In genomic region chr12:69733923-69734322, GRCm38 (mm10) we compare ENCODE assay signal across 13 mouse cellular contexts. TPM values are rescaled to one million over a fixed set of nuclear protein-coding genes. Genes with fewer than 3 reads are reported as not detected.
A peak's percentile ranks its signal among the peaks of the same experiment; 100 is the strongest.
DNase-seq lines count a peak whose midpoint lies in the region; ATAC-seq and TF ChIP-seq lines count a peak whose summit lies in the region.
"Had no signal": no experiment of that assay in that cellular context is flagged by ENCODE, and none has a peak within 500 bp of the region (broad histone marks: within the 10 kb centered on the region; RNA-seq: fewer than 3 reads in every experiment).

No protein-coding gene starts in this region.

- WGBS in heart, embryonic 14.5 days, result 66% methylated on average over 3 of the region's 3 CpGs
- WGBS in liver, embryonic 11.5 days, result 61% methylated on average over 3 of the region's 3 CpGs
- 88% methylated on average over 3 of the region's 3 CpGs for WGBS in hindbrain, embryonic 11.5 days

- H3K9me3 ChIP-seq in heart, embryonic 14.5 days (ENCODE audit: control insufficient read depth, low read length), result no peaks in the 10 kb centered on the region
- no peaks in the 10 kb centered on the region for H3K9me3 ChIP-seq in CH12.LX (replicated peaks; ENCODE audit: low read length)
- no peaks in the 10 kb centered on the region for H3K9me3 ChIP-seq in liver, embryonic 11.5 days (ENCODE audit: control insufficient read depth, low read length)
- no peaks in the 10 kb centered on the region for H3K9me3 ChIP-seq in hindbrain, embryonic 11.5 days (ENCODE audit: control insufficient read depth, low read length)
- H3K9me3 ChIP-seq: heart, embryonic 15.5 days; midbrain, embryonic 15.5 days; neural tube, embryonic 12.5 days had no signal

- H3K36me3 ChIP-seq in heart, embryonic 14.5 days (ENCODE audit: control insufficient read depth, insufficient read depth, low read length), result no peaks in the 10 kb centered on the region
- peaks cover 0 to 6% of the 10 kb centered on the region in 2 experiments for H3K36me3 ChIP-seq in CH12.LX (replicated peaks in 1 of 2; ENCODE audit: control insufficient read depth in 1 of 2, insufficient read depth in 1 of 2, low read length in 1 of 2)
- H3K36me3 ChIP-seq in liver, embryonic 11.5 days (ENCODE audit: control insufficient read depth, insufficient read depth, low read length), result no peaks in the 10 kb centered on the region
- no peaks in the 10 kb centered on the region for H3K36me3 ChIP-seq in hindbrain, embryonic 11.5 days (ENCODE audit: control insufficient read depth, insufficient read depth, low read length)
- H3K36me3 ChIP-seq: heart, embryonic 15.5 days; midbrain, embryonic 15.5 days; neural tube, embryonic 12.5 days had no signal

- no peak for TF ChIP-seq POLR2A in CH12.LX (IDR thresholded peaks at IDR 0.05; ENCODE audit: low read depth, low read length)

- ATAC-seq in heart, embryonic 14.5 days (ENCODE audit: insufficient number of reproducible peaks, insufficient read depth, low FRiP score, low read depth), result no peak
- no peak; the same call in 1 of the 2 replicates for ATAC-seq in liver, embryonic 11.5 days (replicated peaks; ENCODE audit: low FRiP score)
- ATAC-seq in hindbrain, embryonic 11.5 days (ENCODE audit: low FRiP score), result no peak

- in situ Hi-C loops in CH12.LX (cut with MboI; ENCODE audit: low pct_ligation_motif_present, low pct_unique_long_range_greater_than_20kb, low sequenced_read_pairs), result no loop called here

- no peak overlapping the region for H3K27ac ChIP-seq in heart, embryonic 14.5 days (replicated peaks in 1 of 2; ENCODE audit: control insufficient read depth in 1 of 2, insufficient read depth in 1 of 2, low read depth in 2 of 2, low read length in 2 of 2)
- H3K27ac ChIP-seq in CH12.LX (ENCODE audit: insufficient read depth, low read depth), result no peak overlapping the region
- H3K27ac ChIP-seq in liver, embryonic 11.5 days (ENCODE audit: low read depth, low read length), result peak overlapping the region; percentile 48
- H3K27ac ChIP-seq in hindbrain, embryonic 11.5 days (ENCODE audit: low read depth, low read length), result no peak overlapping the region
- H3K27ac ChIP-seq: heart, embryonic 15.5 days; midbrain, embryonic 15.5 days; neural tube, embryonic 12.5 days; stomach, postnatal 0 days had no signal

- dilution Hi-C loops in CH12.LX (cut with MboI; ENCODE audit: extremely low pct_ligation_motif_present, extremely low pct_unique_long_range_greater_than_20kb, low sequenced_read_pairs), result no loop called here

- H3K79me2 ChIP-seq in CH12.LX (replicated peaks; ENCODE audit: control insufficient read depth, extremely low read depth, insufficient read depth, poor library complexity, severe bottlenecking), result no peaks in the 10 kb centered on the region

- intact Hi-C loops in left cerebral cortex, postnatal 36 days (cut with DNase I), result loop anchor here (2.0 to 10.0 kb wide), 2 partner anchors 159 to 311 kb away; partner anchors contain the start of genes Atl1 and Map4k5

- DNase-seq in heart, adult 8-10 months (ENCODE audit: low spot score), result no peak
- DNase-seq in A20 (ENCODE audit: low read depth, low spot score) (peak; percentile 9), CH12.LX (ENCODE audit: extremely low read depth) (no peak)
- no peak for DNase-seq in liver, embryonic 11.5 days (ENCODE audit: low spot score)
- DNase-seq in left cerebral cortex, postnatal 36 days (ENCODE audit: low spot score in 2 of 2), result no peak
- no peak for DNase-seq in hindbrain, embryonic 11.5 days (ENCODE audit: low spot score)
- DNase-seq: adrenal gland, postnatal 25 days; kidney, adult 11 months had no signal

- H3K4me3 ChIP-seq in heart, embryonic 14.5 days (ENCODE audit: control insufficient read depth in 1 of 2, insufficient read depth in 1 of 2, low read depth in 1 of 2, low read length in 2 of 2), result no peak overlapping the region
- no peak overlapping the region for H3K4me3 ChIP-seq in CH12.LX (replicated peaks in 1 of 3; ENCODE audit: low read depth in 2 of 3, low read length in 2 of 3, poor library complexity in 1 of 3)
- H3K4me3 ChIP-seq in liver, embryonic 11.5 days (ENCODE audit: low read depth, low read length), result no peak overlapping the region
- no peak overlapping the region for H3K4me3 ChIP-seq in hindbrain, embryonic 11.5 days (ENCODE audit: low read depth, low read length)
- H3K4me3 ChIP-seq: heart, embryonic 15.5 days; midbrain, embryonic 15.5 days; neural tube, embryonic 12.5 days had no signal

- no peak overlapping the region; the same call in 1 of the 2 replicates for H3K9ac ChIP-seq in heart, embryonic 14.5 days (ENCODE audit: low read length)
- peak overlapping the region; percentile 40; the same call in 1 of the 2 replicates for H3K9ac ChIP-seq in CH12.LX (ENCODE audit: insufficient read depth, low read depth)
- H3K9ac ChIP-seq in liver, embryonic 11.5 days (ENCODE audit: low read depth, low read length), result peak overlapping the region; percentile 50
- H3K9ac ChIP-seq in hindbrain, embryonic 11.5 days (ENCODE audit: low read depth, low read length), result no peak overlapping the region
- H3K9ac ChIP-seq: heart, embryonic 15.5 days; midbrain, embryonic 15.5 days; neural tube, embryonic 12.5 days had no signal

- no peak for TF ChIP-seq EP300 in CH12.LX (IDR thresholded peaks at IDR 0.05; ENCODE audit: low read length)

- TF ChIP-seq CTCF in CH12.LX (conservative IDR thresholded peaks at IDR 0.05 in 1 of 2, IDR thresholded peaks at IDR 0.05 in 1 of 2; ENCODE audit: low read depth in 2 of 2, low read length in 2 of 2), result no peak

- peak overlapping the region; percentile 25; the same call in 1 of the 2 replicates for H3K4me2 ChIP-seq in heart, embryonic 14.5 days (ENCODE audit: low read length)
- H3K4me2 ChIP-seq in CH12.LX (ENCODE audit: insufficient read depth, low read depth, poor library complexity, severe bottlenecking), result peak overlapping the region; percentile 71; the same call in 1 of the 2 replicates
- 0 out of 2 replicates have a peak overlapping the region, but pooled peaks have one; percentile 17 for H3K4me2 ChIP-seq in liver, embryonic 11.5 days
- H3K4me2 ChIP-seq in hindbrain, embryonic 11.5 days (replicated peaks; ENCODE audit: low read depth, low read length), result no peak overlapping the region
- H3K4me2 ChIP-seq: heart, embryonic 15.5 days; midbrain, embryonic 15.5 days; neural tube, embryonic 12.5 days had no signal

- no peaks in the 10 kb centered on the region for H3K27me3 ChIP-seq in heart, embryonic 14.5 days (ENCODE audit: control insufficient read depth, insufficient read depth, low read length)
- no peaks in the 10 kb centered on the region for H3K27me3 ChIP-seq in CH12.LX (replicated peaks)
- H3K27me3 ChIP-seq in liver, embryonic 11.5 days (replicated peaks; ENCODE audit: control insufficient read depth, insufficient read depth, low read length), result no peaks in the 10 kb centered on the region
- H3K27me3 ChIP-seq in hindbrain, embryonic 11.5 days (ENCODE audit: control insufficient read depth, insufficient read depth, low read length), result no peaks in the 10 kb centered on the region
- H3K27me3 ChIP-seq: heart, embryonic 15.5 days; midbrain, embryonic 15.5 days; neural tube, embryonic 12.5 days had no signal

- H3K4me1 ChIP-seq in heart, embryonic 14.5 days (ENCODE audit: control insufficient read depth in 2 of 2, insufficient read depth in 2 of 2, low read length in 2 of 2), result peaks cover 0 to 3% of the 10 kb centered on the region in 2 experiments; a peak in 1 of 4 replicates
- peaks cover 0 to 4% of the 10 kb centered on the region in 2 experiments; a peak in 2 of 4 replicates for H3K4me1 ChIP-seq in CH12.LX (ENCODE audit: control insufficient read depth in 1 of 2, insufficient read depth in 2 of 2)
- H3K4me1 ChIP-seq in liver, embryonic 11.5 days (replicated peaks; ENCODE audit: control insufficient read depth, insufficient read depth, low read length), result peaks cover 3% of the 10 kb centered on the region
- no peaks in the 10 kb centered on the region for H3K4me1 ChIP-seq in hindbrain, embryonic 11.5 days (replicated peaks; ENCODE audit: control insufficient read depth, insufficient read depth, low read length)
- H3K4me1 ChIP-seq: midbrain, embryonic 15.5 days; neural tube, embryonic 12.5 days had no signal

- no peak for TF ChIP-seq RAD21 in CH12.LX (IDR thresholded peaks at IDR 0.05; ENCODE audit: low read depth, low read length)

RNA-seq across cellular contexts. Expression of gene Atp5s, which starts 9.2 kb away (rescaled TPM):
- 42.3 and 44.6 TPM in 2 replicates for polyA plus RNA-seq in heart, embryonic 14.5 days (2014; fragmentation: Nextera tagmentation; extraction: Ambion mirVana)
- total RNA-seq in heart, adult 8-10 months (2022), result 10 to 100 TPM; 28.1 to 38.2 (median 32.3) TPM
- total RNA-seq in CH12.LX (2012; rRNA removed) (8.3 and 11.4 TPM in 2 replicates), CH12.LX (2014; rRNA removed) (12.0 and 15.8 TPM in 2 replicates)
- polyA plus RNA-seq in CH12.LX (2012; ENCODE audit: insufficient read length, low read depth), result 8.4 and 10.2 TPM in 2 replicates
- 30.0 and 34.3 TPM in 2 replicates for polyA plus RNA-seq in liver, embryonic 11.5 days (2014; fragmentation: Nextera tagmentation; extraction: Ambion mirVana)
- 10 to 100 TPM; 32.0 to 34.7 TPM for total RNA-seq in left cerebral cortex, postnatal 36 days (2021)
- polyA plus RNA-seq in hindbrain, embryonic 11.5 days (2014; fragmentation: Nextera tagmentation; extraction: Ambion mirVana), result 22.2 and 23.6 TPM in 2 replicates

RNA-seq across cellular contexts. Expression of gene L2hgdh, which starts 9.2 kb away (rescaled TPM):
- polyA plus RNA-seq in heart, embryonic 14.5 days (2014; fragmentation: Nextera tagmentation; extraction: Ambion mirVana), result 13.8 and 15.9 TPM in 2 replicates
- total RNA-seq in heart, adult 8-10 months (2022), result 10 to 100 TPM; 42.7 to 56.7 (median 46.3) TPM
- total RNA-seq in CH12.LX (2012; rRNA removed), result 12.1 and 13.6 TPM in 2 replicates
- total RNA-seq in CH12.LX (2014; rRNA removed), result 24.3 and 26.6 TPM in 2 replicates
- 15.4 and 20.2 TPM in 2 replicates for polyA plus RNA-seq in CH12.LX (2012; ENCODE audit: insufficient read length, low read depth)
- polyA plus RNA-seq in liver, embryonic 11.5 days (2014; fragmentation: Nextera tagmentation; extraction: Ambion mirVana), result 25.0 and 26.8 TPM in 2 replicates
- total RNA-seq in left cerebral cortex, postnatal 36 days (2021), result 10 to 100 TPM; 15.4 to 18.6 TPM
- polyA plus RNA-seq in hindbrain, embryonic 11.5 days (2014; fragmentation: Nextera tagmentation; extraction: Ambion mirVana), result 12.7 and 13.9 TPM in 2 replicates

RNA-seq across cellular contexts. Expression of gene Sos2, which starts 52.3 kb away (rescaled TPM):
- polyA plus RNA-seq in heart, embryonic 14.5 days (2014; fragmentation: Nextera tagmentation; extraction: Ambion mirVana), result 10.3 and 13.0 TPM in 2 replicates
- total RNA-seq in heart, adult 8-10 months (2022), result 10 to 100 TPM; 36.6 to 44.0 (median 41.1) TPM
- total RNA-seq in CH12.LX (2012; rRNA removed), result 7.1 and 9.6 TPM in 2 replicates
- total RNA-seq in CH12.LX (2014; rRNA removed), result 9.2 and 10.3 TPM in 2 replicates
- 7.2 and 7.9 TPM in 2 replicates for polyA plus RNA-seq in CH12.LX (2012; ENCODE audit: insufficient read length, low read depth)
- polyA plus RNA-seq in liver, embryonic 11.5 days (2014; fragmentation: Nextera tagmentation; extraction: Ambion mirVana), result 7.6 and 9.2 TPM in 2 replicates
- 10 to 100 TPM; 30.8 to 33.7 TPM for total RNA-seq in left cerebral cortex, postnatal 36 days (2021)
- polyA plus RNA-seq in hindbrain, embryonic 11.5 days (2014; fragmentation: Nextera tagmentation; extraction: Ambion mirVana), result 11.4 and 17.9 TPM in 2 replicates

RNA-seq across cellular contexts. Expression of gene Cdkl1, which starts 57.1 kb away (rescaled TPM):
- 6.7 and 6.9 TPM in 2 replicates for polyA plus RNA-seq in heart, embryonic 14.5 days (2014; fragmentation: Nextera tagmentation; extraction: Ambion mirVana)
- total RNA-seq in heart, adult 8-10 months (2022), result 10 to 100 TPM; 11.8 to 17.0 (median 14.4) TPM
- not detected in 2 replicates for total RNA-seq in CH12.LX (2012; rRNA removed)
- 0.14 TPM in 1 of 2 replicates, not detected in the other for total RNA-seq in CH12.LX (2014; rRNA removed)
- 0.31 TPM in 1 of 2 replicates, not detected in the other for polyA plus RNA-seq in CH12.LX (2012; ENCODE audit: insufficient read length, low read depth)
- 0.21 and 0.52 TPM in 2 replicates for polyA plus RNA-seq in liver, embryonic 11.5 days (2014; fragmentation: Nextera tagmentation; extraction: Ambion mirVana)
- total RNA-seq in left cerebral cortex, postnatal 36 days (2021), result 10 to 100 TPM; 26.8 to 37.5 TPM
- polyA plus RNA-seq in hindbrain, embryonic 11.5 days (2014; fragmentation: Nextera tagmentation; extraction: Ambion mirVana), result 0.77 and 1.5 TPM in 2 replicates

Comparison
In these comparisons a context has a peak if more than half of its experiments do, and no peak if none do; other contexts are left out.
1. H3K9ac ChIP-seq: peak in CH12.LX (single experiment) and liver, embryonic 11.5 days (single experiment); none in heart, embryonic 14.5 days (single experiment) and hindbrain, embryonic 11.5 days (single experiment).